9 mouse cellular contexts compared by ENCODE assay signal in genomic region chr7:130206181-130206582, GRCm38 (mm10).
DNase-seq lines count a peak whose midpoint lies in the region; ATAC-seq and TF ChIP-seq lines count a peak whose summit lies in the region.
"Had no signal": no experiment of that assay in that cellular context is flagged by ENCODE, and none has a peak within 500 bp of the region (broad histone marks: within the 10 kb centered on the region; RNA-seq: fewer than 3 reads in every experiment).

No protein-coding gene starts in this region.

- peaks cover 26% of the 10 kb centered on the region for H3K4me1 ChIP-seq in heart, embryonic 10.5 days
- peaks cover 3% of the 10 kb centered on the region; the same call in 1 of the 2 replicates for H3K4me1 ChIP-seq in heart, embryonic 11.5 days (ENCODE audit: control insufficient read depth, insufficient read depth, low read length)
- peaks cover 48% of the 10 kb centered on the region for H3K4me1 ChIP-seq in kidney, embryonic 14.5 days (ENCODE audit: control insufficient read depth, insufficient read depth, low read length)
- no peaks in the 10 kb centered on the region for H3K4me1 ChIP-seq in liver, embryonic 11.5 days (replicated peaks; ENCODE audit: control insufficient read depth, insufficient read depth, low read length)
- H3K4me1 ChIP-seq: liver, embryonic 15.5 days had no signal

- TF ChIP-seq CTCF in brain, embryonic 14.5 days (IDR thresholded peaks at IDR 0.05; ENCODE audit: borderline replicate concordance, extremely low read depth, insufficient read depth, insufficient read length): no peak

- no peak for ATAC-seq in heart, embryonic 11.5 days (replicated peaks; ENCODE audit: insufficient number of reproducible peaks, low FRiP score, low TSS enrichment)
- ATAC-seq in kidney, embryonic 14.5 days (ENCODE audit: low FRiP score, low TSS enrichment): peak; percentile 65; the same call in 1 of the 2 replicates
- ATAC-seq in liver, embryonic 11.5 days (replicated peaks; ENCODE audit: low FRiP score): no peak

- TF ChIP-seq POLR2A in brain, embryonic 14.5 days (IDR thresholded peaks at IDR 0.05; ENCODE audit: borderline replicate concordance, extremely low read depth, insufficient read depth, insufficient read length, poor library complexity, severe bottlenecking): no peak

- no peak overlapping the region for H3K9ac ChIP-seq in heart, embryonic 11.5 days (ENCODE audit: low read depth, low read length)
- H3K9ac ChIP-seq in kidney, embryonic 14.5 days (ENCODE audit: low read depth, low read length): no peak overlapping the region
- H3K9ac ChIP-seq in liver, embryonic 11.5 days (ENCODE audit: low read depth, low read length): no peak overlapping the region
- H3K9ac ChIP-seq: liver, embryonic 15.5 days had no signal

- H3K27ac ChIP-seq in heart, embryonic 10.5 days: 0 out of 2 replicates have a peak overlapping the region, but pooled peaks have one; percentile 13
- H3K27ac ChIP-seq in heart, embryonic 11.5 days (ENCODE audit: low read depth, low read length): no peak overlapping the region
- peak overlapping the region; percentile 78; the same call in 1 of the 2 replicates for H3K27ac ChIP-seq in kidney, embryonic 14.5 days (ENCODE audit: low read depth, low read length)
- no peak overlapping the region for H3K27ac ChIP-seq in liver, embryonic 11.5 days (ENCODE audit: low read depth, low read length)
- H3K27ac ChIP-seq: liver, embryonic 15.5 days had no signal

- no peaks in the 10 kb centered on the region for H3K9me3 ChIP-seq in heart, embryonic 10.5 days
- H3K9me3 ChIP-seq in heart, embryonic 11.5 days (replicated peaks; ENCODE audit: control insufficient read depth, low read length): no peaks in the 10 kb centered on the region
- H3K9me3 ChIP-seq in kidney, embryonic 14.5 days (ENCODE audit: control insufficient read depth, low read length): no peaks in the 10 kb centered on the region
- no peaks in the 10 kb centered on the region for H3K9me3 ChIP-seq in liver, embryonic 11.5 days (ENCODE audit: control insufficient read depth, low read length)
- H3K9me3 ChIP-seq: liver, embryonic 15.5 days had no signal

- no peak overlapping the region for H3K4me3 ChIP-seq in heart, embryonic 10.5 days
- no peak overlapping the region for H3K4me3 ChIP-seq in heart, embryonic 11.5 days (ENCODE audit: low read depth, low read length)
- no peak overlapping the region for H3K4me3 ChIP-seq in kidney, embryonic 14.5 days (ENCODE audit: low read length)
- H3K4me3 ChIP-seq in liver, embryonic 11.5 days (ENCODE audit: low read depth, low read length): no peak overlapping the region
- H3K4me3 ChIP-seq: liver, embryonic 15.5 days had no signal

- no peak overlapping the region for H3K4me2 ChIP-seq in heart, embryonic 11.5 days
- H3K4me2 ChIP-seq in kidney, embryonic 14.5 days (replicated peaks; ENCODE audit: low read depth, low read length): no peak overlapping the region
- H3K4me2 ChIP-seq in liver, embryonic 11.5 days: no peak overlapping the region
- H3K4me2 ChIP-seq: liver, embryonic 15.5 days had no signal

- no peaks in the 10 kb centered on the region for H3K27me3 ChIP-seq in heart, embryonic 10.5 days (ENCODE audit: insufficient read depth, poor library complexity, severe bottlenecking)
- no peaks in the 10 kb centered on the region for H3K27me3 ChIP-seq in heart, embryonic 11.5 days (ENCODE audit: control insufficient read depth, insufficient read depth, low read length)
- no peaks in the 10 kb centered on the region for H3K27me3 ChIP-seq in kidney, embryonic 14.5 days (ENCODE audit: control insufficient read depth, insufficient read depth, low read length)
- H3K27me3 ChIP-seq in liver, embryonic 11.5 days (replicated peaks; ENCODE audit: control insufficient read depth, insufficient read depth, low read length): no peaks in the 10 kb centered on the region
- H3K27me3 ChIP-seq: liver, embryonic 15.5 days had no signal

- DNase-seq in heart, embryonic 10.5 days (ENCODE audit: low spot score): no peak
- DNase-seq in brain, embryonic 14.5 days (ENCODE audit: low read depth): peak; percentile 85
- DNase-seq in lung, postnatal 36 days: peak; percentile 51
- DNase-seq in liver, embryonic 11.5 days (ENCODE audit: low spot score): no peak
- DNase-seq in right cerebral cortex, adult 18-20 months: no peak
- DNase-seq in heart, adult 11 months: no peak

- 41% methylated on average over 6 of the region's 6 CpGs for WGBS in heart, embryonic 10.5 days
- 36% methylated on average over 6 of the region's 6 CpGs for WGBS in heart, embryonic 11.5 days (ENCODE audit: insufficient replicate concordance)
- WGBS in kidney, embryonic 14.5 days: 19% methylated on average over 6 of the region's 6 CpGs
- WGBS in liver, embryonic 11.5 days: 61% methylated on average over 6 of the region's 6 CpGs

- H3K36me3 ChIP-seq in heart, embryonic 10.5 days: peaks cover 12% of the 10 kb centered on the region; the same call in 1 of the 2 replicates
- H3K36me3 ChIP-seq in heart, embryonic 11.5 days (ENCODE audit: control insufficient read depth, insufficient read depth, low read length): no peaks in the 10 kb centered on the region
- H3K36me3 ChIP-seq in kidney, embryonic 14.5 days (ENCODE audit: control insufficient read depth, insufficient read depth, low read length): peaks cover 6% of the 10 kb centered on the region; the same call in 1 of the 2 replicates
- peaks cover 2% of the 10 kb centered on the region; the same call in 1 of the 2 replicates for H3K36me3 ChIP-seq in liver, embryonic 11.5 days (ENCODE audit: control insufficient read depth, insufficient read depth, low read length)
- H3K36me3 ChIP-seq: liver, embryonic 15.5 days had no signal

Comparison
In these comparisons a context has a peak if more than half of its experiments do, and no peak if none do; other contexts are left out.
1. H3K27ac ChIP-seq: peak in heart, embryonic 10.5 days (single experiment) and kidney, embryonic 14.5 days (single experiment); none in heart, embryonic 11.5 days (single experiment) and liver, embryonic 11.5 days (single experiment).
2. DNase-seq: peak in brain, embryonic 14.5 days (single experiment) and lung, postnatal 36 days (single experiment); none in heart, embryonic 10.5 days (single experiment), liver, embryonic 11.5 days (single experiment), right cerebral cortex, adult 18-20 months (single experiment) and heart, adult 11 months (single experiment).